Mouse (Mus musculus) midbrain, embryonic 16.5 days (tissue): ENCODE measurements at regions not wholly inside any gene's neighbourhood (a gene's known extent, or its start where the extent isn't known, plus 50 kb on each side); places are given as distances from the start of the nearest gene placed in this dataset. TPM values are rescaled to one million over a fixed set of nuclear protein-coding genes. Genes with fewer than 3 reads are reported as not detected.

Source experiments
- ATAC-seq: fragments of 200-750 bp; cut with Nextera tagmentation; 2 replicates; pipeline ENCODE4 v1.8.0; 2017; ENCODE audit warnings: moderate TSS enrichment
- H3K27ac ChIP-seq: fragments of 300-500 bp; sonication (generic); 2 replicates; pipeline ENCODE4 v1.5.1; 2014; ENCODE audit warnings: mild to moderate bottlenecking, low read length, mixed read lengths
- H3K27me3 ChIP-seq: fragments of 300-500 bp; sonication (generic); 2 replicates; pipeline ENCODE4 v1.6.1; 2014; ENCODE audit warnings: low read depth, low read length, mixed read lengths; ENCODE audit not compliant: control insufficient read depth, insufficient read depth
- H3K36me3 ChIP-seq: fragments of 300-500 bp; sonication (generic); 2 replicates; pipeline ENCODE4 v1.6.1; 2014; ENCODE audit warnings: mild to moderate bottlenecking, low read length, moderate library complexity, mixed read lengths; ENCODE audit not compliant: control insufficient read depth, insufficient read depth
- H3K4me1 ChIP-seq: fragments of 300-500 bp; sonication (generic); 2 replicates; pipeline ENCODE4 v1.6.1; 2014; ENCODE audit warnings: mild to moderate bottlenecking, low read length, mixed read lengths; ENCODE audit not compliant: control insufficient read depth, insufficient read depth
- H3K4me2 ChIP-seq: fragments of 300-500 bp; sonication (generic); 2 replicates; pipeline ENCODE4 v1.6.1; 2014; ENCODE audit warnings: mild to moderate bottlenecking, low read length, mixed read lengths
- H3K4me3 ChIP-seq: fragments of 300-500 bp; sonication (generic); 2 replicates; pipeline ENCODE4 v1.5.1; 2014; ENCODE audit warnings: low read depth, mild to moderate bottlenecking, low read length, moderate library complexity, mixed read lengths
- H3K9ac ChIP-seq: fragments of 300-500 bp; sonication (generic); 2 replicates; pipeline ENCODE4 v1.6.1; 2014; ENCODE audit warnings: low read depth, low read length, mixed read lengths
- H3K9me3 ChIP-seq: fragments of 300-500 bp; sonication (generic); replicated peaks from 2 replicates; pipeline ENCODE4 v1.6.1; 2014; ENCODE audit warnings: mild to moderate bottlenecking, low read length, mixed read lengths; ENCODE audit not compliant: control insufficient read depth, poor library complexity, severe bottlenecking
- WGBS: fragments of 180-500 bp; shearing (Covaris S2); extraction: QIAGEN DNeasy Blood & Tissue Kit; methylation state at CpG from one replicate; pipeline ENCODE4 v1.1.7; 2014; 5-methylcytosine and 5-hydroxymethylcytosine counted together
- microRNA-seq: library from miRNA; unstranded; fragments of <30 nt; microRNA quantifications from one replicate; pipeline ENCODE4, GENCODE M21; 2017

DNA sequence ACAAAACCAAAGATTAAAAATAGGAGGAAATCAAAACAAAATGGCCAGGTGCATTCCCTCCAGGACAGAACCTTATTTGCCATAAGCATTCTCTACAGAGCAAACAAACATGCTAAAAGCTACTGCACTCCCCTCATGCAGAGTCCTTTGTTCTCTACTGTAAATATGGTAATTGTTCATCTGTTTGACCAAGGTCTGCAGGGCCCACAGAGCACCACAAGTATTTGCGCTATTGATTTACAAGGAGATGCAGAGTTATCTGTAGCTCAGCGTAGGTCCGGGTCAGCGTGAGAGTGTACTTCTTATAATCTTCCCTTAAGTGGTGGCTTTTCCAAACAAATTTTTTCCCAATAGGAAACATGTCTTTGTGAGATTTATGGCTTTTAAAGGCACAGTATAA lies 94.0 kb upstream of the Chrm3 start:
- Histone ChIP-seq H3K27me3 (no peaks in the 10 kb centered on the region), H3K4me3 (no peak overlapping the region), H3K9me3 (no peaks in the 10 kb centered on the region), H3K27ac (no peak overlapping the region), H3K4me2 (no peak overlapping the region), H3K9ac (no peak overlapping the region), H3K4me1 (no peaks in the 10 kb centered on the region), H3K36me3 (no peaks in the 10 kb centered on the region)
- no peak for ATAC-seq
- 77% methylated on average over 4 of the region's 4 CpGs for WGBS

GRCm38 (mm10) chr13:10451057-10451456 lies 90.4 kb upstream of the Chrm3 start:
- no peaks in the 10 kb centered on the region for H3K9me3 ChIP-seq
- no peak overlapping the region for H3K27ac ChIP-seq
- no peaks in the 10 kb centered on the region for H3K4me1 ChIP-seq
- WGBS, result 37% methylated on average over 3 of the region's 3 CpGs
- no peaks in the 10 kb centered on the region for H3K36me3 ChIP-seq
- no peak overlapping the region for H3K4me2 ChIP-seq
- H3K9ac ChIP-seq, result no peak overlapping the region
- no peak overlapping the region for H3K4me3 ChIP-seq
- ATAC-seq, result no peak
- no peaks in the 10 kb centered on the region for H3K27me3 ChIP-seq

- Histone ChIP-seq H3K9me3 (no peaks in the 10 kb centered on the region), H3K36me3 (no peaks in the 10 kb centered on the region), H3K4me1 (no peaks in the 10 kb centered on the region), H3K27me3 (no peaks in the 10 kb centered on the region), H3K27ac (no peak overlapping the region), H3K9ac (no peak overlapping the region), H3K4me2 (no peak overlapping the region), H3K4me3 (no peak overlapping the region)
- 84% methylated on average over 6 of the region's 6 CpGs for WGBS
- ATAC-seq, result no peak
These were observed 88.9 kb upstream of the Chrm3 start for GRCm38 (mm10) chr13:10449502-10449901.

DNA sequence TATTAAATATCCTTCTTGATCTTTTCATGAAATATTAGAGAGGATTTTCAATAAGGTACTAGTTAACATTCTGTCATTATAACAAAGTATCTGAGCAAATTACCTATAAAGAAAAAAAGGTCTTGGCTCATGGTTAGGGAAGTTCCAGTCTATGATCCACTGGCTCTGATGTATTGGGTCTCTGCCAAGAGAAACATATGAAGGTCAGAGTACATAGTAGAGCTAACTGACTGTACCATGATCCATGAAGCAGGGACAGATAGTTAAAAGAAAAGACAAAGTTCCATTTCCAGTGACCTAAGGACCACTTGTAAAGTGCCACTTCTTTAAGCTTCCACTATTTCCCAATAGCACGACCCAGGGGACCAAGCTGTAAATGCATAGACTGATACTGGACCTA lies 87.2 kb upstream of the Chrm3 start:
- Histone ChIP-seq H3K4me1 (no peaks in the 10 kb centered on the region), H3K36me3 (no peaks in the 10 kb centered on the region)
- ATAC-seq, result no peak

GRCm38 (mm10) chr13:10445679-10446078 lies 85.0 kb upstream of the Chrm3 start:
- Histone ChIP-seq H3K9me3 (no peaks in the 10 kb centered on the region), H3K27me3 (no peaks in the 10 kb centered on the region), H3K4me3 (no peak overlapping the region), H3K27ac (no peak overlapping the region), H3K4me1 (no peaks in the 10 kb centered on the region), H3K9ac (no peak overlapping the region), H3K36me3 (no peaks in the 10 kb centered on the region), H3K4me2 (no peak overlapping the region)
- 44% methylated on average over 3 of the region's 3 CpGs for WGBS
- no peak for ATAC-seq

More for the DNA sequence above, 87.2 kb upstream of the Chrm3 start:
- H3K27ac ChIP-seq, result no peak overlapping the region
- WGBS, result 70% methylated on average over 1 of the region's 1 CpGs
- H3K4me3 ChIP-seq, result no peak overlapping the region
- no peaks in the 10 kb centered on the region for H3K9me3 ChIP-seq
- H3K27me3 ChIP-seq, result no peaks in the 10 kb centered on the region
- H3K4me2 ChIP-seq, result no peak overlapping the region
- H3K9ac ChIP-seq, result no peak overlapping the region

Small RNA genes in the stretch of these regions (microRNA-seq; reads per million reads assigned to microRNA genes)
- not detected for gene Gm23415
